Mouse (Mus musculus) layer of hippocampus, adult 2 months (tissue): ENCODE data around the gene Trip4. TPM values are rescaled to one million over a fixed set of nuclear protein-coding genes. Genes with fewer than 3 reads are reported as not detected.

Experiments
- DNase-seq, 2 experiments: peaks; one replicate each; pipeline ENCODE4 v3.0.0; 2022; ENCODE audit warnings: low spot score in 2 of 2
- H3K27ac ChIP-seq: fragments of 200-600 bp; 2 replicates; pipeline ENCODE4 v1.8.1; 2022
- H3K4me3 ChIP-seq: fragments of 200-600 bp; 2 replicates; pipeline ENCODE4 v1.8.1; 2022; ENCODE audit warnings: mild to moderate bottlenecking
- CTCF ChIP-seq: fragments of 200-600 bp; conservative IDR thresholded peaks from 2 replicates; pipeline ENCODE4 v1.8.1; 2022; ENCODE audit warnings: antibody characterized with exemption, mild to moderate bottlenecking, moderate library complexity
- total RNA-seq, 2 experiments: library from RNA; stranded (reverse); gene quantifications; 2 replicates each; pipeline ENCODE4 v1.2.3; 2021

The Trip4 gene
- total RNA-seq, 2 experiments from 2014 or later: 39.0 to 41.2 TPM

DNA sequence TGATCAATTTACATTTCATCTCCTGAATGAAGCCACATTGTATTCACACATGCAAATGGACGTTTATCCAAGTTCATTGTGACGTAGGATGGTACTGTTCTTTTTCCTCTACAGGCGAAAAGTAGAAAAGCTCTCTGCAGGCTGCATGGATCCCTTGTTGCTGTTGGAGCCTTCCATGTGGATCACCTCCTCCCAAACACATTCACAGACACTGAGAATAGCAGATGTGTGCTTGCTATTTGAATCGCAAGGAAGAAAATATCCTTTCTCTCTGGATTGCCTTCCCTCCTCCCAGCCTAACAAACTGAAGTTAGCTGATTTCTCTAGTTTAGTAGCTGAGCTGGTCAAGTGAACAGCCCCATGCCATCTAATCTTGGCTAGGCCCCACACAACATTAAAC is 78.3 kb downstream of the Trip4 start:
- H3K27ac ChIP-seq: 0 out of 2 replicates have a peak overlapping the region, but pooled peaks have one; percentile 20
- peak in 1 of 2 experiments; percentile 37 for DNase-seq
- H3K4me3 ChIP-seq: no peak overlapping the region
- TF ChIP-seq CTCF: peak; percentile 37

DNA sequence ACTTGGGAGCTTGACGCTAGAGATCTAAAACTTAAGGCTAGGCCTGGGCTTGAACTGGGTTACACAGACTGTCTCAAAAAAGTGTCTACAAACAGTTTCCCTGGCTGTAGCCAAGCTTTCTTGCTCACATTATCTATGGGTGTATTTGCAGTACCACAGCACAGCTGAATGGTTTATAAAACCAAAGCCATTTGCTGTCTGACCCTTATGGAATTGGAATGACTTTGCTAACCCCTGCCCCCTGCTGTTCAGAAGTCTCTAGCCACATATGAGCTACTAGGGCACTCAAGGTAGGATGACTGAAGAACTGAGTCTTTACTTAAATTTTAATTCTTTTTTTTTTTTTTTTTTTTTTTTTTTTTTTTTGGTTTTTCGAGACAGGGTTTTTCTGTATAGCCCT is 79.2 kb downstream of the Trip4 start:
- Histone ChIP-seq H3K4me3 (no peak overlapping the region), H3K27ac (no peak overlapping the region)
- TF ChIP-seq CTCF: peak; percentile 58
- DNase-seq: no peak

DNA sequence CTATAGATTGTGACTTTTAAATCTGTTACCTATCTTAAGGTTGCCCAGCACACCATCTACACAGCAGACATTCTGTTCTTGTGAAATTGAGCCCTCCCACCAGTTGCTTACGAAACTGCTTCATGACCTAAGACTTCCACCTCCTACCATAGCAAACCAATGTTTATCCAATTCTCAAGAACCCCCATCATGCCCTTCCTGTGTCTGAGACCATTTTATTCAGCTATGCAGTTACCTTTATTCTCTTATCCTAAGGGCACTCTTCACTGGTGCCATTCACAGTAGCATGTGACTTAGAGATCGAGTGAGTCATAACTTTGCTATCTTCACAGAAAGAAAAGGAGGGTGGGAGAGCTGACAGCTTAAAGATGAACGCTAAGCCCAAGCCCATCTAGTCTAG is 80.1 kb downstream of the Trip4 start:
- H3K4me3 ChIP-seq: no peak overlapping the region
- no peak for TF ChIP-seq CTCF
- no peak for DNase-seq
- no peak overlapping the region for H3K27ac ChIP-seq

DNA sequence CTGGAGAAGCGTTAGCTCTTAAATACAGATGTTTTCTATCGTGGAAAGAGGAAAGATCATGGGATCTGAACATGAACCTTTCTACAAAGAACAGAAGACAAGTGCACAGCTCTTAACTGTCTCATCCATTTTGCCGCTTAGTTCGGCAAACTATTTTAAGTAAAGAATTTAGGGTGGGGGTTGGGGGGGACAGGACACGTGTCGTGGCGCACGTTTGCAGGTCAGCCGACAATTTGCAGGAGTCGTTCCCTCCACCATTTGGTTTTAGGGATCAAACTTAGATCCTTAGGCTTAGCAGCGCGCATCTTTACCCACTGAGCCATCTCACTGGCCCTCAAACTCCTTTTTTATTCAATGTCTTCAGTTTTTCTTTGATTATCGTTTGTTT is 80.6 kb downstream of the Trip4 start:
- Histone ChIP-seq H3K4me3 (peak overlapping the region; percentile 61), H3K27ac (peak overlapping the region; percentile 93)
- TF ChIP-seq CTCF: no peak
- no peak for DNase-seq

DNA sequence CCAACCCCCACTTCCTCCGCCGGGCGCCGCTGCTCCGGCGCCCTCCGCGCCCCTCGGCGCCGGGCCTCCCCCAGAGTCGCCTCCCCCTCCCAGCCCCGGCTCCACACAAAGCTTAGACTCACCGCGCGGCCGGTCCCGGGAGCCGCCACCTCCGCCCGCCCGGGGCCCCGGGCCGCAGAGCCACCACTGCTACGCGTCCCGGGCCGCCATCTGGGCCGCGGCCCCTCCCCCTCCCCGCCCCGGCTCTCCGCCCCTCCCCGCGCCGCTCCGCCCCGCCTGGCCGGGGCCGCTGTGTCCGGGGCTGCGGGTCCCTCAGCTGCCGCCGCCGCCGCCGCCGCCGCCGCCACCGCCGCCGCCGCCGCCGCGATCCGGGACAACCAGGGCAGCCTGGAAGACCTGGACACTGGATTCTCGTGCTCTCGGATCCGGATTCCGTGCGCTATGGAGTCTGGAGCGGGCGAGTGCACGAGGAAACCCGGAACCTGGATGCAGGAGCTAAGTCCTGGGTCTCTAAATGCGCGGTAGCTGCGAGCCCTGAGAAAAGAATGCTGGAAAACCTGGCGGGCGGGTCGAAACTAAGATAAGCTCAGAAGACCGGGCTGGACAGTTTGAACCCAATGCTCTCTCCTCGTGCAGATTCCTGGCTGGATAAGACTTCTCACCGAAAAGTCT is 81.1 kb downstream of the Trip4 start, which contains the start of gene Zfp609:
TSS of gene Zfp609 (minus strand) at position 221 of the 672 bp plus-strand sequence.
- TF ChIP-seq CTCF: no peak
- Histone ChIP-seq H3K27ac (peak within 1 kb of the TSS; percentile 93), H3K4me3 (peak within 1 kb of the TSS; percentile 89)
- peak; percentile 91 to 99 for DNase-seq

DNA sequence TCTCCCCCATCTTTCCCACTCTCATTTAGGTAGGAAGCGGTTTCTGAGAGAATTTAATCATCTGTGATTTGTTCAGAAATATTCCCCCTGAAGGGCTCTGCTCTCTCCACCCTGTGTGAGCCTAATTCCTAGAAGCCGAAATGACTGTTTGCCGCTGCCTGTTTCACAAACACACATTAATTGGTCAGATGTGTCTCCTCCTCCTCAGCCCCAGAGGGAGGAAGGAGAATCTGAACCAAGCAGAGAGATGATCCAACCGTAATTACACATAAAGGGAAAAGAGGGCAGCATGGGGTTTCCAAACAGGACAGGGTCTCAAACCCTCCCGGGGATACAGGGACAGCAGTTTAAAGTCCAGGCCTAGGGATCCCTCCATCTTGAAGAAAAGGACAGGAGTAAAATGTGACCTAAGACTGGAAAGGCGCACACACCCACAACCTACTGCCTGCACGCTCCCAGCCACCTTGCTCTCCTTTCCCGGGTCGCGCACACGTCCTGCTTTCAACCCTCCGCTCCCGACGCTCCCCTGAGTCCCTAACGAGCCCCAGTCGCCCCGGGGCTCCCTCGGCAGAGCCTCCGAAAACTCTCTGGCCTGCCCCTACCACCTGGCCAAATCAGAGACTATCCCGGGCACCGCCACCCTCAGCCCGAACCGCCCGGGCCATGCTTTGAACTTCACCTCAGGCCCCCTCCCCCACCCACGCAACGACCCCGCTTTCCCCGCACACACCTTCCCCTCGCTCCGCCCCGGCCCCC is 81.8 kb downstream of the Trip4 start:
- DNase-seq: peak; percentile 60 to 63

DNA sequence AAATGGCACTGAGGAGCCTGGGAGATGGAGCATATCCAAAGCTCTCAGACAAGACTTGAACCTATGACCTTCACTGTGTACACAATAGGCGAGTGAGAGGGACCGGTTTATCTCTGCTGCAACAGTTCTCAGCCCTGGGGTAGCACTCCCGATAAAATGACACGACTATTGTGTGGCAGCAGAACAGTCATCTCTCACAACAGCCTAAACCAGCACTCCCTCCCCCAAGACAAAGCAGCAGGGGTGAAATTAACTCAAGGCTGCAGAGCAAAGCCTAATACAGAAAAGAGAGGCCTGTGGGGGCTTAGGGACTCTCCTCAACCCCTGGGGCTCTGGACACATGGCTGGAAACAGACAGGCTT is 82.4 kb downstream of the Trip4 start:
- Histone ChIP-seq H3K4me3 (peak overlapping the region; percentile 89), H3K27ac (peak overlapping the region; percentile 93)
- peak in 1 of 2 experiments; percentile 23 for DNase-seq
- TF ChIP-seq CTCF: no peak

More for the DNA sequence above, 81.8 kb downstream of the Trip4 start:
- peak overlapping the region; percentile 89 for H3K4me3 ChIP-seq
- H3K27ac ChIP-seq: peak overlapping the region; percentile 93
- TF ChIP-seq CTCF: peak; percentile 31

DNA sequence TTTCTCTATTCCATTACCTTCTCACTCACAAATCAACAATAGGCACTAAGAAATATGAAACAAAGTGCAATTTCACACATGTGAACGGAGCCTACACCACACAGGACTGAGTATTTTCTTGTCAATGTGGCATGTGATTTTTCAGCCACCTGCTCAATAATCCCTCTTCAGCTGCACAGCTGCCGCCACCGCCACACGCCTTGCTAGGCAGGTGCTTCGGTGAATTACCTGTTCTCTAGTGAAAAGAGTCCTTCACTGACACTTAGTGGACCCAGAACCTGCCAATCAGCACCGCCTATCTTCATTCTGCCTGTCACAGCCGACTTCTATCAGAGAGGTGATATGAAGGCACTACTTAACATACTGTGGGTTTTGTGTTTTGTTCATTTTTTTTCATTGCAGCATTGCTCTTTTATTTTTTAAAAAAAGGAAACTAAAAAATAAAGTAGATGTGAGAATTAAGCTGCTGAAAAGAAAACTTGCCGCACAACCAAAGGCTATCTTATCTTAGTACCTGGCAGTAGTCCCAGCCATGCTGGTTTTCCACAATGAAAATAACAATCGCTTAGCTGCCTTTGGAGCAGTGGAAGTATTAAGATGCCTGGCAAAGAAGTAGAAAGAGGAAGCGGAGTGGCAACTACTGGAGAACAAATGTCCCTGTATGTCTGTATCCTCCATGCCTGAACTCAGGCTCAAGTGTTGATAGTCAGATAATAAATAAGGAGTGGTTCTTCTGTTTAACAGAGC is 84.7 kb downstream of the Trip4 start:
- no peak for DNase-seq
- Histone ChIP-seq H3K27ac (peak overlapping the region; percentile 1; the same call in 1 of the 2 replicates), H3K4me3 (peak overlapping the region; percentile 12)
- no peak for TF ChIP-seq CTCF

DNA sequence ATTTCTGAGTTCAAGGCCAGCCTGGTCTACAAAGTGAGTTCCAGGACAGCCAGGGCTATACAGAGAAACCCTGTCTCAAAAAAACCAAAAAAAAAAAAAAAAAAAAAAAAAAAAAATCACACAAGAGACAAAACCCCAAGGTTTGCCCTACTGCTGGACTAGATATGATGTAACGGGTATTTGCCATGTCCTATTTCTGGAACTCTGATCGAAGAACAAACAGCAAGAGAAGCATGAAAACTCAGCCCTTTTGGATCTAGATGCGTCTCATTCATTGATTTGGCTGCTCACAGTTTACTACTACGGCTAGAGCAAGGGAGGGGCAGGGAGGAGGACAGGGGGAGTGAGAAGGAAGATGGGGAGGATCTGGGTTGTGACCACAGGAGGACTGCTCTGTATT is 86.6 kb downstream of the Trip4 start:
- TF ChIP-seq CTCF: no peak
- Histone ChIP-seq H3K4me3 (no peak overlapping the region), H3K27ac (no peak overlapping the region)
- DNase-seq: no peak

DNA sequence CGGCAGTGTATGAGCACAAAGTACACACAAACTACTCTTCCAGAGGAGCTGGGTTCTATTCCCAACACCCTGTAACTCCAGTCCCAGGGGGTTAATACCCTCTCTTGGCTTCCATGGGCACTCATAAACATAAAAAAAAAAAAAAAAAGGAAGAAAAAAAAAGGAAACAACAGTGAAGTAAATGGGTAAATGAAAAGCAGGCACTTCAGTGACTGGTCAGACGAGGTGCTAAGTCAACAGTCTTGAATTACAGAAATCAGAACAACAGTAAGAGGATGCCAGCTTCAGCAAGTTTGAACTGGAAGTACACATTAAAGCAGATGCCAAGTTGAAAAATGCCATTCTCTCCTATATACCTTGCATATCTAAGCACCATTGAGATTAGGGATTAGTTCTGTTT is 88.3 kb downstream of the Trip4 start:
- TF ChIP-seq CTCF: no peak
- no peak overlapping the region for H3K27ac ChIP-seq
- no peak for DNase-seq
- H3K4me3 ChIP-seq: no peak overlapping the region

DNA sequence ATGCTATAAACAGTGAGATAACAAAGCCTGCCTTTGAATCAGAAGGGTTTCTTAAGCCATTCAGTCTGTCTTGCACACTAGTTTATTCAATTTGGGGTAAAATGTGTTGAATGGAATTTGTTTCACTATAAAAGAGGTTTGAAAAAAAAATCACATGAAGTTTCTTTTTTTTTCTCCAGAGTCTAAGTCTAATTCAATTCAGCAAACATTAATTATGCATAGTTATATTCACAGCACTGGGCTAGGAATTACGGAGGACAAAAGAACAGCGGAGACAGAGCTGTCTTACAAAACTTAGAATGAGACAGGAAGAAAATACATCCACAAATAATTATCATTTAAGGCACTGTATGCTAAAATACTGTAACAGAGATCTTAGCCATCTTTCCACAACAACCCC is 90.2 kb downstream of the Trip4 start:
- no peak for DNase-seq
- H3K27ac ChIP-seq: no peak overlapping the region
- no peak overlapping the region for H3K4me3 ChIP-seq
- TF ChIP-seq CTCF: no peak

DNA sequence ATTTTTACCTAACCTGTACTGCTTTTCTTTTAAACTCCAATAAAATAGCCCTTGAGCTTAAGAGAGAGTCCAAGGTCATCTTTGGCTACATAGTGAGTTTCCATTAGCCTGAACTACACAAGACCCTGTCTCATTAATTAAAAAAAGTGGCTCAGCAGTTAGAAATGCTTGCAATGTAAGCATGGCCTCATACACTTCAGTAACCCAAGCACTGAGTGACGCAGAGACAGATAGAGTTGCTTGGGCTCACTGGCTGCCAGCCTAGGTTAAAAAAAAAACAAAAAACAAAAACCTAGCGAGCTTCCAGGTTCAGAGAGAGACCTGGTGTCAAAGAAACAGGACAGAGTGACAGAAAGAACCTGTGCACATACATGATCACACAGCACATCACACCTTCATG is 95.8 kb downstream of the Trip4 start:
- Histone ChIP-seq H3K4me3 (no peak overlapping the region), H3K27ac (no peak overlapping the region)
- no peak for DNase-seq
- no peak for TF ChIP-seq CTCF

DNA sequence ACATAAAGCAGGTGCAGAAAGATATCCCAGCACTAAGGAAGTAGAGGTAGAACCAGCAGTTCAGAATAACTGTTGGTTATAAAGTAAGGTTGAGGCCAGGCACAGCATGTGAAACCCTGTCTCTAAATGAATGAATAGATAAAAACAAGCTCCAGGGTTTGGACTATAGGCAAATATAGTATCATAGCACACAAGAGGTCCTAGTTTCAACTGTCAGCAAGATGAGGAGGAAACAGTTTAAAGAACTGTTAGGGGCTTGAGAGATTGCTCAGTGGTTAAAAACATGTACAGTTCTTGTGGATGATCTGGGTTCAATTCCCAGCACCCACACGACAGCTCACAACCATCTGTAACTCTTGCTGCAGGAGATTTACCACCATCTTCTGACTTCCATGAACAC is 96.8 kb downstream of the Trip4 start:
- Histone ChIP-seq H3K4me3 (no peak overlapping the region), H3K27ac (no peak overlapping the region)
- no peak for DNase-seq
- TF ChIP-seq CTCF: no peak
